ENCODE assay signal across 20 mouse cellular contexts in genomic region chr2:68020251-68020680, GRCm38 (mm10).
DNase-seq lines count a peak whose midpoint lies in the region; ATAC-seq and TF ChIP-seq lines count a peak whose summit lies in the region.
"Had no signal": no experiment of that assay in that cellular context is flagged by ENCODE, and none has a peak within 500 bp of the region (broad histone marks: within the 10 kb centered on the region; RNA-seq: fewer than 3 reads in every experiment).

No protein-coding gene starts in this region.

- H3K9ac ChIP-seq in hindbrain, postnatal 0 days (replicated peaks; ENCODE audit: low read length) = no peak overlapping the region
- H3K9ac ChIP-seq in hindbrain, embryonic 14.5 days = no peak overlapping the region
- no peak overlapping the region for H3K9ac ChIP-seq in stomach, postnatal 0 days (ENCODE audit: low read length)
- H3K9ac ChIP-seq: heart, embryonic 13.5 days; intestine, embryonic 15.5 days; limb, embryonic 13.5 days; midbrain, embryonic 15.5 days had no signal

- H3K4me2 ChIP-seq in hindbrain, postnatal 0 days (ENCODE audit: low read depth, low read length) = no peak overlapping the region
- H3K4me2 ChIP-seq in hindbrain, embryonic 14.5 days (replicated peaks) = no peak overlapping the region
- no peak overlapping the region for H3K4me2 ChIP-seq in stomach, postnatal 0 days (replicated peaks; ENCODE audit: low read depth)
- H3K4me2 ChIP-seq: heart, embryonic 13.5 days; intestine, embryonic 15.5 days; limb, embryonic 13.5 days; midbrain, embryonic 15.5 days had no signal

- 68% methylated on average over 5 of the region's 5 CpGs for WGBS in hindbrain, postnatal 0 days
- 79% methylated on average over 5 of the region's 5 CpGs for WGBS in hindbrain, embryonic 14.5 days
- WGBS in stomach, postnatal 0 days = 82% methylated on average over 5 of the region's 5 CpGs
- 84% methylated on average over 5 of the region's 5 CpGs for WGBS in heart, embryonic 10.5 days

- no peaks in the 10 kb centered on the region for H3K9me3 ChIP-seq in hindbrain, postnatal 0 days (ENCODE audit: low read length)
- no peaks in the 10 kb centered on the region for H3K9me3 ChIP-seq in hindbrain, embryonic 14.5 days (ENCODE audit: control insufficient read depth, low read length)
- H3K9me3 ChIP-seq in stomach, postnatal 0 days (ENCODE audit: control insufficient read depth, low read length) = no peaks in the 10 kb centered on the region
- no peaks in the 10 kb centered on the region for H3K9me3 ChIP-seq in heart, embryonic 10.5 days
- H3K9me3 ChIP-seq: heart, embryonic 13.5 days; hindbrain, embryonic 10.5 days; intestine, embryonic 15.5 days; limb, embryonic 13.5 days; midbrain, embryonic 15.5 days had no signal

- no peak for TF ChIP-seq EP300 in stomach, postnatal 0 days (optimal IDR thresholded peaks at IDR 0.05)

- H3K4me1 ChIP-seq in hindbrain, postnatal 0 days (ENCODE audit: insufficient read depth, low read length) = no peaks in the 10 kb centered on the region
- no peaks in the 10 kb centered on the region for H3K4me1 ChIP-seq in hindbrain, embryonic 14.5 days (replicated peaks; ENCODE audit: control insufficient read depth, insufficient read depth, low read length)
- no peaks in the 10 kb centered on the region for H3K4me1 ChIP-seq in stomach, postnatal 0 days (replicated peaks; ENCODE audit: control insufficient read depth, insufficient read depth)
- H3K4me1 ChIP-seq in heart, embryonic 10.5 days = no peaks in the 10 kb centered on the region
- H3K4me1 ChIP-seq: heart, embryonic 13.5 days; hindbrain, embryonic 10.5 days; intestine, embryonic 15.5 days; limb, embryonic 13.5 days; midbrain, embryonic 15.5 days had no signal

- H3K36me3 ChIP-seq in hindbrain, postnatal 0 days (ENCODE audit: insufficient read depth, low read length) = no peaks in the 10 kb centered on the region
- no peaks in the 10 kb centered on the region for H3K36me3 ChIP-seq in hindbrain, embryonic 14.5 days (replicated peaks; ENCODE audit: control insufficient read depth, insufficient read depth)
- no peaks in the 10 kb centered on the region for H3K36me3 ChIP-seq in stomach, postnatal 0 days (ENCODE audit: control insufficient read depth, insufficient read depth, low read length)
- no peaks in the 10 kb centered on the region for H3K36me3 ChIP-seq in heart, embryonic 10.5 days
- H3K36me3 ChIP-seq: heart, embryonic 13.5 days; hindbrain, embryonic 10.5 days; intestine, embryonic 15.5 days; limb, embryonic 13.5 days; midbrain, embryonic 15.5 days had no signal

- no peaks in the 10 kb centered on the region for H3K27me3 ChIP-seq in hindbrain, postnatal 0 days (ENCODE audit: insufficient read depth, low read length)
- no peaks in the 10 kb centered on the region for H3K27me3 ChIP-seq in hindbrain, embryonic 14.5 days (ENCODE audit: control insufficient read depth, insufficient read depth, low read length)
- no peaks in the 10 kb centered on the region for H3K27me3 ChIP-seq in stomach, postnatal 0 days (ENCODE audit: control insufficient read depth, insufficient read depth, low read length)
- H3K27me3 ChIP-seq in heart, embryonic 10.5 days (ENCODE audit: insufficient read depth, poor library complexity, severe bottlenecking) = no peaks in the 10 kb centered on the region
- H3K27me3 ChIP-seq: heart, embryonic 13.5 days; intestine, embryonic 15.5 days; limb, embryonic 13.5 days; midbrain, embryonic 15.5 days had no signal

- no peak overlapping the region for H3K4me3 ChIP-seq in hindbrain, postnatal 0 days (ENCODE audit: low read length)
- no peak overlapping the region for H3K4me3 ChIP-seq in hindbrain, embryonic 14.5 days (replicated peaks; ENCODE audit: low read length)
- H3K4me3 ChIP-seq in stomach, postnatal 0 days (ENCODE audit: low read depth, low read length) = no peak overlapping the region
- H3K4me3 ChIP-seq in heart, embryonic 10.5 days = no peak overlapping the region
- H3K4me3 ChIP-seq: heart, embryonic 13.5 days; hindbrain, embryonic 10.5 days; intestine, embryonic 15.5 days; limb, embryonic 13.5 days; midbrain, embryonic 15.5 days had no signal

- no peak for TF ChIP-seq CTCF in hindbrain, postnatal 0 days (IDR thresholded peaks at IDR 0.05; ENCODE audit: low read depth)
- no peak for TF ChIP-seq CTCF in stomach, postnatal 0 days (IDR thresholded peaks at IDR 0.05; ENCODE audit: low read depth)

- ATAC-seq in hindbrain, postnatal 0 days = peak; percentile 29; the same call in 1 of the 2 replicates
- ATAC-seq in hindbrain, embryonic 14.5 days (ENCODE audit: low FRiP score) = no peak
- ATAC-seq in stomach, postnatal 0 days (ENCODE audit: low FRiP score, low TSS enrichment) = no peak
- ATAC-seq: forebrain, embryonic 14.5 days; intestine, embryonic 15.5 days; midbrain, embryonic 15.5 days had no signal

- no peak for DNase-seq in hindbrain, postnatal 0 days (ENCODE audit: low spot score)
- no peak for DNase-seq in hindbrain, embryonic 14.5 days (ENCODE audit: low spot score)
- DNase-seq in cerebellum, adult 11 months = peak; percentile 22
- DNase-seq in cerebellum, postnatal 25 days = peak; percentile 52 to 61
- DNase-seq in left cerebral cortex, adult 18-20 months (ENCODE audit: low spot score in 2 of 2) = peak; percentile 46 to 55
- no peak for DNase-seq in embryo, embryonic 10 days (ENCODE audit: low spot score)
- DNase-seq in stomach, postnatal 0 days (ENCODE audit: low spot score) = no peak
- no peak for DNase-seq in heart, embryonic 10.5 days (ENCODE audit: low spot score)
- DNase-seq: adrenal gland, postnatal 10 days; B cell, adult 2 months; gastrocnemius, postnatal 36 days; kidney, postnatal 4 days; lung, postnatal 4 days; thymus, adult 2 months had no signal

- no peak overlapping the region for H3K27ac ChIP-seq in hindbrain, postnatal 0 days
- no peak overlapping the region for H3K27ac ChIP-seq in hindbrain, embryonic 14.5 days
- H3K27ac ChIP-seq in stomach, postnatal 0 days (replicated peaks) = no peak overlapping the region
- no peak overlapping the region for H3K27ac ChIP-seq in heart, embryonic 10.5 days
- H3K27ac ChIP-seq: heart, embryonic 13.5 days; hindbrain, embryonic 10.5 days; intestine, embryonic 15.5 days; limb, embryonic 13.5 days; midbrain, embryonic 15.5 days had no signal

Comparison
In these comparisons a context has a peak if more than half of its experiments do, and no peak if none do; other contexts are left out.
1. DNase-seq: peak in cerebellum, adult 11 months (single experiment), cerebellum, postnatal 25 days (2 of 2) and left cerebral cortex, adult 18-20 months (2 of 2); none in hindbrain, postnatal 0 days (single experiment), hindbrain, embryonic 14.5 days (single experiment), embryo, embryonic 10 days (single experiment), stomach, postnatal 0 days (single experiment) and heart, embryonic 10.5 days (single experiment).